Mouse (Mus musculus) erythroblast, embryonic 14.5 days (primary cell): ENCODE data around the gene Gm17545.

ENCODE experiments used
- GATA1 ChIP-seq: IDR thresholded peaks from 2 replicates; pipeline ENCODE4 v1.6.1; 2012; ENCODE audit warnings: low read length, inconsistent platforms, mixed read lengths
- TAL1 ChIP-seq: IDR thresholded peaks from 3 replicates; pipeline ENCODE4 v1.6.1; 2012; ENCODE audit warnings: low read length, inconsistent platforms, mixed read lengths

DNA sequence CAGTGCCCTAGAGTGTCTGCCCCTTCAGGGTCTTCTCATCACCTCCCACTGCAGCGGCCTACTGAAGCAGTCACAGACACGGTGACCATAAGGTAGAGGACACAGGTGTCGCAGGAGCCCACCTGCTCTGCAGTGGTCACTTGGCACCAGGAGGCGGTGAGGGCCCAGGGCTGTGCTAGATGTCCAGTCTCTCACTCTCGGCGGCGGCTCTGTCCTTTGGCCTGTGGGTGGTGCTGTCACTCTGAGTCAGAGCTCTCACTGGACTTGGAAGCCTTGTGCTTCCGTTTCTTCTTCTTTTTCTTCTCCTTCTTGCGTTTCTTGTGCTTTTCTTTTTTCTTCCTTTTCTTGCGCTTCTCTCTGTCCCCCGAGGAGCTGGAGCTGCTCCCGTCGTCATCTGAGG is 5.7 kb upstream of the Gm17545 start:
- TF ChIP-seq TAL1 = no peak
- no peak for TF ChIP-seq GATA1
